ENCODE assay signal across 8 mouse cellular contexts in the genomic region with DNA sequence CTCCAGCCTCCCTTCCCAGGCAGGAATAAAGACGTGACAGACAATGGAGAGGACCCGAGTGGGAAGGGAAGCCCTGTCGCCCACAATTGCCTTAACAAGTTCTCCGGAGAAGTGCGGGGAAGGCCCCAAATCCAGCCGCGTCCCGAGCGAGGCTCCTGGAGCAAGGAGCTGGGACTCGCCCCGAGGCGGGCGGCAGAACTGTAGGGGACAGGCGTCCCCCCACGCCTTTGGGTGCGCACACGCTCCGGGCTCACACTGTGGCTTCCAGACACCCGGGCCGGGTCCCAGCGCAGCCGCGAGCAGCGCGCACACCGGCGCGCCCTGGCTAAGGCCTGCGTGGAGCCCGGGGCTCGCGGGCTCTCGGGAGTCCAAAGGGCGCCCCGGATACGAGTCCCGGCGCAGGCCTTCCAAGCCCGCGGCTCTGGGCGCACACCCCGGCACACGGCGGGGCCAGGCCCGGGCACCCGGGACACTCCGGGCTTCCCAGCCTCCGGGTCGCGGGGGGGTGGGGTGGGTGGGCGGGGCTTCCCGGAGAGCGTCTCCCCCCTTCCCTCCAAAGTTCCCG. TPM values are rescaled to one million over a fixed set of nuclear protein-coding genes. Genes with fewer than 3 reads are reported as not detected.
A peak's percentile ranks its signal among the peaks of the same experiment; 100 is the strongest.
DNase-seq lines count a peak whose midpoint lies in the region; ATAC-seq lines count a peak whose summit lies in the region.

No protein-coding gene starts in this region.

- H3K27ac ChIP-seq in embryonic facial prominence, embryonic 13.5 days: peak overlapping the region; percentile 100
- H3K27ac ChIP-seq in hindbrain, embryonic 10.5 days: peak overlapping the region; percentile 93
- H3K27ac ChIP-seq in limb, embryonic 15.5 days: peak overlapping the region; percentile 99
- H3K27ac ChIP-seq in stomach, embryonic 14.5 days (ENCODE audit: low read length): peak overlapping the region; percentile 100

- peak overlapping the region; percentile 81 for H3K4me2 ChIP-seq in embryonic facial prominence, embryonic 13.5 days
- H3K4me2 ChIP-seq in limb, embryonic 15.5 days: peak overlapping the region; percentile 67
- peak overlapping the region; percentile 76 for H3K4me2 ChIP-seq in stomach, embryonic 14.5 days (replicated peaks; ENCODE audit: low read depth, low read length)

- peak overlapping the region; percentile 97 for H3K9ac ChIP-seq in embryonic facial prominence, embryonic 13.5 days
- H3K9ac ChIP-seq in limb, embryonic 15.5 days: peak overlapping the region; percentile 88
- H3K9ac ChIP-seq in stomach, embryonic 14.5 days (replicated peaks; ENCODE audit: low read depth, low read length): peak overlapping the region; percentile 97

- peak overlapping the region; percentile 94 for H3K4me3 ChIP-seq in embryonic facial prominence, embryonic 13.5 days
- H3K4me3 ChIP-seq in hindbrain, embryonic 10.5 days: peak overlapping the region; percentile 81
- H3K4me3 ChIP-seq in limb, embryonic 15.5 days: peak overlapping the region; percentile 88
- peak overlapping the region; percentile 94 for H3K4me3 ChIP-seq in stomach, embryonic 14.5 days (ENCODE audit: low read depth, low read length)

- no peaks in the 10 kb centered on the region for H3K27me3 ChIP-seq in embryonic facial prominence, embryonic 13.5 days
- H3K27me3 ChIP-seq in hindbrain, embryonic 10.5 days (ENCODE audit: insufficient read depth, poor library complexity, severe bottlenecking): peaks cover 75% of the 10 kb centered on the region
- no peaks in the 10 kb centered on the region for H3K27me3 ChIP-seq in limb, embryonic 15.5 days
- no peaks in the 10 kb centered on the region for H3K27me3 ChIP-seq in stomach, embryonic 14.5 days (ENCODE audit: control insufficient read depth, insufficient read depth, low read length)

- peak; percentile 2; the same call in 1 of the 2 replicates for ATAC-seq in embryonic facial prominence, embryonic 13.5 days (ENCODE audit: insufficient number of reproducible peaks, insufficient read depth, low FRiP score, low TSS enrichment, low read depth)
- no peak for ATAC-seq in limb, embryonic 15.5 days (ENCODE audit: insufficient number of reproducible peaks, low FRiP score, low TSS enrichment, low read depth)
- ATAC-seq in stomach, embryonic 14.5 days (ENCODE audit: insufficient number of reproducible peaks, insufficient read depth, low FRiP score, low read depth): no peak; the same call in 1 of the 2 replicates

- DNase-seq in ovary, postnatal 36 days (ENCODE audit: low spot score): peak; percentile 47
- DNase-seq in ovary, postnatal 14 days (ENCODE audit: low spot score): no peak
- DNase-seq in hindbrain, embryonic 10.5 days (ENCODE audit: low spot score): no peak
- no peak for DNase-seq in left cerebral cortex, adult 8-10 months (ENCODE audit: low spot score in 2 of 2)
- DNase-seq in layer of hippocampus, adult 18-20 months (ENCODE audit: low spot score in 2 of 2): no peak

- no peaks in the 10 kb centered on the region for H3K36me3 ChIP-seq in embryonic facial prominence, embryonic 13.5 days
- H3K36me3 ChIP-seq in hindbrain, embryonic 10.5 days: no peaks in the 10 kb centered on the region
- no peaks in the 10 kb centered on the region for H3K36me3 ChIP-seq in limb, embryonic 15.5 days
- H3K36me3 ChIP-seq in stomach, embryonic 14.5 days (ENCODE audit: control insufficient read depth, insufficient read depth, low read length): peaks cover 7% of the 10 kb centered on the region; the same call in 1 of the 2 replicates

- H3K4me1 ChIP-seq in embryonic facial prominence, embryonic 13.5 days: peaks cover 59% of the 10 kb centered on the region
- peaks cover 75% of the 10 kb centered on the region for H3K4me1 ChIP-seq in hindbrain, embryonic 10.5 days (replicated peaks)
- H3K4me1 ChIP-seq in limb, embryonic 15.5 days: peaks cover 57% of the 10 kb centered on the region
- H3K4me1 ChIP-seq in stomach, embryonic 14.5 days (ENCODE audit: control insufficient read depth, insufficient read depth, low read length): peaks cover 54% of the 10 kb centered on the region

- under 1% methylated on average over 48 of the region's 54 CpGs for WGBS in embryonic facial prominence, embryonic 13.5 days
- WGBS in hindbrain, embryonic 10.5 days: under 1% methylated on average over 53 of the region's 54 CpGs
- under 1% methylated on average over 40 of the region's 54 CpGs for WGBS in limb, embryonic 15.5 days
- 1% methylated on average over 43 of the region's 54 CpGs for WGBS in stomach, embryonic 14.5 days

- no peaks in the 10 kb centered on the region for H3K9me3 ChIP-seq in embryonic facial prominence, embryonic 13.5 days
- H3K9me3 ChIP-seq in hindbrain, embryonic 10.5 days: no peaks in the 10 kb centered on the region
- no peaks in the 10 kb centered on the region for H3K9me3 ChIP-seq in limb, embryonic 15.5 days
- no peaks in the 10 kb centered on the region for H3K9me3 ChIP-seq in stomach, embryonic 14.5 days (ENCODE audit: control insufficient read depth, low read depth, low read length)

RNA-seq across cellular contexts. Expression of gene Tead3, which starts 0.6 kb away (rescaled TPM):
- polyA plus RNA-seq in embryonic facial prominence, embryonic 13.5 days (2015; fragmentation: Nextera tagmentation; extraction: Ambion mirVana): 14.9 and 18.9 TPM in 2 replicates
- 5.5 and 6.1 TPM in 2 replicates for polyA plus RNA-seq in hindbrain, embryonic 10.5 days (2016; fragmentation: Nextera tagmentation; extraction: Ambion mirVana)
- polyA plus RNA-seq in limb, embryonic 15.5 days (2015; fragmentation: Nextera tagmentation; extraction: Ambion mirVana): 15.5 and 16.2 TPM in 2 replicates
- polyA plus RNA-seq in stomach, embryonic 14.5 days (2014; fragmentation: Nextera tagmentation; extraction: Ambion mirVana): 15.7 and 16.0 TPM in 2 replicates
- total RNA-seq in left cerebral cortex, adult 8-10 months (2022): 1 to 10 TPM; 2.3 to 4.0 (median 3.0) TPM
- 1 to 10 TPM; 2.0 to 2.4 TPM for total RNA-seq in layer of hippocampus, adult 18-20 months (2021)

RNA-seq across cellular contexts. Expression of gene Tulp1, which starts 15.0 kb away (rescaled TPM):
- polyA plus RNA-seq in embryonic facial prominence, embryonic 13.5 days (2015; fragmentation: Nextera tagmentation; extraction: Ambion mirVana): 7.3 and 10.5 TPM in 2 replicates
- 2.8 and 4.0 TPM in 2 replicates for polyA plus RNA-seq in hindbrain, embryonic 10.5 days (2016; fragmentation: Nextera tagmentation; extraction: Ambion mirVana)
- polyA plus RNA-seq in limb, embryonic 15.5 days (2015; fragmentation: Nextera tagmentation; extraction: Ambion mirVana): 5.4 and 6.2 TPM in 2 replicates
- 5.2 and 6.6 TPM in 2 replicates for polyA plus RNA-seq in stomach, embryonic 14.5 days (2014; fragmentation: Nextera tagmentation; extraction: Ambion mirVana)
- total RNA-seq in left cerebral cortex, adult 8-10 months (2022): under 1 TPM in 1 of 4 experiments, not detected in 3; 0.27 TPM
- total RNA-seq in layer of hippocampus, adult 18-20 months (2021): not detected

RNA-seq across cellular contexts. Expression of gene Rpl10a, which starts 21.7 kb away (rescaled TPM):
- 653 and 701 TPM in 2 replicates for polyA plus RNA-seq in embryonic facial prominence, embryonic 13.5 days (2015; fragmentation: Nextera tagmentation; extraction: Ambion mirVana)
- polyA plus RNA-seq in hindbrain, embryonic 10.5 days (2016; fragmentation: Nextera tagmentation; extraction: Ambion mirVana): 439 and 483 TPM in 2 replicates
- polyA plus RNA-seq in limb, embryonic 15.5 days (2015; fragmentation: Nextera tagmentation; extraction: Ambion mirVana): 509 and 665 TPM in 2 replicates
- 797 and 911 TPM in 2 replicates for polyA plus RNA-seq in stomach, embryonic 14.5 days (2014; fragmentation: Nextera tagmentation; extraction: Ambion mirVana)
- total RNA-seq in left cerebral cortex, adult 8-10 months (2022): 100 to 1,000 TPM; 323 to 368 (median 355) TPM
- total RNA-seq in layer of hippocampus, adult 18-20 months (2021): 100 to 1,000 TPM; 356 to 365 TPM

RNA-seq across cellular contexts. Expression of gene Fance, which starts 36.7 kb away (rescaled TPM):
- polyA plus RNA-seq in embryonic facial prominence, embryonic 13.5 days (2015; fragmentation: Nextera tagmentation; extraction: Ambion mirVana): 34.5 and 39.5 TPM in 2 replicates
- 32.6 and 32.9 TPM in 2 replicates for polyA plus RNA-seq in hindbrain, embryonic 10.5 days (2016; fragmentation: Nextera tagmentation; extraction: Ambion mirVana)
- 30.6 and 33.9 TPM in 2 replicates for polyA plus RNA-seq in limb, embryonic 15.5 days (2015; fragmentation: Nextera tagmentation; extraction: Ambion mirVana)
- polyA plus RNA-seq in stomach, embryonic 14.5 days (2014; fragmentation: Nextera tagmentation; extraction: Ambion mirVana): 26.5 and 29.9 TPM in 2 replicates
- 10 to 100 TPM; 29.4 to 31.2 (median 30.5) TPM for total RNA-seq in left cerebral cortex, adult 8-10 months (2022)
- total RNA-seq in layer of hippocampus, adult 18-20 months (2021): 10 to 100 TPM; 22.8 to 26.0 TPM
